Mouse (Mus musculus): ENCODE measurements at regions not wholly inside any gene's neighbourhood (a gene's known extent, or its start where the extent isn't known, plus 50 kb on each side); places are given as distances from the start of the nearest gene placed in this dataset.

- ATAC-seq (replicated peaks; ENCODE audit: low FRiP score, poor library complexity, severe bottlenecking) = no peak
Observed at GRCm38 (mm10) chr6:94919194-94919743, 197.8 kb upstream of the Kbtbd8 start.

- no peak for ATAC-seq (replicated peaks; ENCODE audit: low FRiP score, poor library complexity, severe bottlenecking)
Observed at GRCm38 (mm10) chr6:94915842-94916620, 201.0 kb upstream of the Kbtbd8 start.

GRCm38 (mm10) chr6:94911836-94912235, 205.2 kb upstream of the Kbtbd8 start:
- ATAC-seq (replicated peaks; ENCODE audit: low FRiP score, poor library complexity, severe bottlenecking) = no peak

GRCm38 (mm10) chr6:94911374-94911773, 205.7 kb upstream of the Kbtbd8 start:
- no peak for ATAC-seq (replicated peaks; ENCODE audit: low FRiP score, poor library complexity, severe bottlenecking)

GRCm38 (mm10) chr6:94900862-94901261, 200.9 kb upstream of the Lrig1 start:
- ATAC-seq (replicated peaks; ENCODE audit: low FRiP score, poor library complexity, severe bottlenecking) = no peak

- no peak for ATAC-seq (replicated peaks; ENCODE audit: low FRiP score, poor library complexity, severe bottlenecking)
Observed at GRCm38 (mm10) chr6:94898881-94899280, 198.9 kb upstream of the Lrig1 start.

GRCm38 (mm10) chr6:94890165-94890564, 190.2 kb upstream of the Lrig1 start:
- ATAC-seq (replicated peaks; ENCODE audit: low FRiP score, poor library complexity, severe bottlenecking) = no peak

- no peak for ATAC-seq (replicated peaks; ENCODE audit: low FRiP score, poor library complexity, severe bottlenecking)
Observed at GRCm38 (mm10) chr6:94889271-94889670, 189.3 kb upstream of the Lrig1 start.

- ATAC-seq (replicated peaks; ENCODE audit: low FRiP score, poor library complexity, severe bottlenecking) = no peak
Observed at GRCm38 (mm10) chr6:94881139-94881538, 181.2 kb upstream of the Lrig1 start.

GRCm38 (mm10) chr6:94875841-94876240, 175.9 kb upstream of the Lrig1 start:
- ATAC-seq (replicated peaks; ENCODE audit: low FRiP score, poor library complexity, severe bottlenecking) = no peak

- no peak for ATAC-seq (replicated peaks; ENCODE audit: low FRiP score, poor library complexity, severe bottlenecking)
Observed at GRCm38 (mm10) chr6:94875065-94875464, 175.1 kb upstream of the Lrig1 start.

GRCm38 (mm10) chr6:94874415-94874814, 174.5 kb upstream of the Lrig1 start:
- ATAC-seq (replicated peaks; ENCODE audit: low FRiP score, poor library complexity, severe bottlenecking) = no peak

- ATAC-seq (replicated peaks; ENCODE audit: low FRiP score, poor library complexity, severe bottlenecking) = no peak
Observed at GRCm38 (mm10) chr6:94867952-94868351, 168.0 kb upstream of the Lrig1 start.

GRCm38 (mm10) chr6:94865498-94865897, 165.5 kb upstream of the Lrig1 start:
- peak; percentile 64 for ATAC-seq (replicated peaks; ENCODE audit: low FRiP score, poor library complexity, severe bottlenecking)

- ATAC-seq (replicated peaks; ENCODE audit: low FRiP score, poor library complexity, severe bottlenecking) = no peak
Observed at GRCm38 (mm10) chr6:94858121-94858621, 158.2 kb upstream of the Lrig1 start.

- no peak for ATAC-seq (replicated peaks; ENCODE audit: low FRiP score, poor library complexity, severe bottlenecking)
Observed at GRCm38 (mm10) chr6:94850121-94850520, 150.2 kb upstream of the Lrig1 start.

GRCm38 (mm10) chr6:94849533-94849932, 149.6 kb upstream of the Lrig1 start:
- no peak for ATAC-seq (replicated peaks; ENCODE audit: low FRiP score, poor library complexity, severe bottlenecking)

GRCm38 (mm10) chr6:94848437-94848836, 148.5 kb upstream of the Lrig1 start:
- no peak for ATAC-seq (replicated peaks; ENCODE audit: low FRiP score, poor library complexity, severe bottlenecking)

GRCm38 (mm10) chr6:94845821-94846220, 145.9 kb upstream of the Lrig1 start:
- no peak for ATAC-seq (replicated peaks; ENCODE audit: low FRiP score, poor library complexity, severe bottlenecking)

GRCm38 (mm10) chr6:94842856-94843255, 142.9 kb upstream of the Lrig1 start:
- ATAC-seq (replicated peaks; ENCODE audit: low FRiP score, poor library complexity, severe bottlenecking) = no peak

- ATAC-seq (replicated peaks; ENCODE audit: low FRiP score, poor library complexity, severe bottlenecking) = no peak
Observed at GRCm38 (mm10) chr6:94841881-94842280, 141.9 kb upstream of the Lrig1 start.
